Mouse (Mus musculus) heart, postnatal 0 days (tissue): ENCODE results near the gene Oit1. TPM values are rescaled to one million over a fixed set of nuclear protein-coding genes. Genes with fewer than 3 reads are reported as not detected.

Source experiments
- ATAC-seq: fragments of 200-750 bp; cut with Nextera tagmentation; 2 replicates; pipeline ENCODE4 v1.8.0; 2017; ENCODE audit warnings: low read depth, moderate number of reproducible peaks, moderate library complexity; ENCODE audit not compliant: insufficient read depth
- DNase-seq: peaks from one replicate; pipeline ENCODE4 v3.0.0-alpha.2; 2016; ENCODE audit warnings: low spot score
- H3K27ac ChIP-seq: fragments of 300-500 bp; sonication (generic); 2 replicates; pipeline ENCODE4 v1.5.1; 2014; ENCODE audit warnings: low read depth, mild to moderate bottlenecking
- H3K27me3 ChIP-seq: fragments of 300-500 bp; sonication (generic); 2 replicates; pipeline ENCODE4 v1.6.1; 2014; ENCODE audit warnings: low read length, mixed read lengths; ENCODE audit not compliant: control insufficient read depth, insufficient read depth
- H3K36me3 ChIP-seq: fragments of 300-500 bp; sonication (generic); replicated peaks from 2 replicates; pipeline ENCODE4 v1.6.1; 2014; ENCODE audit warnings: low read length, mixed read lengths; ENCODE audit not compliant: control insufficient read depth, insufficient read depth
- H3K4me1 ChIP-seq: fragments of 300-500 bp; sonication (generic); 2 replicates; pipeline ENCODE4 v1.6.1; 2014; ENCODE audit warnings: antibody characterized with exemption; ENCODE audit not compliant: control insufficient read depth, insufficient read depth
- H3K4me2 ChIP-seq: fragments of 300-500 bp; sonication (generic); 2 replicates; pipeline ENCODE4 v1.6.1; 2014; ENCODE audit warnings: low read depth, mild to moderate bottlenecking, low read length, moderate library complexity
- H3K4me3 ChIP-seq: fragments of 300-500 bp; sonication (generic); 2 replicates; pipeline ENCODE4 v1.5.1; 2014; ENCODE audit warnings: low read depth, low read length
- H3K9ac ChIP-seq: fragments of 300-500 bp; sonication (generic); replicated peaks from 2 replicates; pipeline ENCODE4 v1.6.1; 2014; ENCODE audit warnings: low read depth, low read length, mixed read lengths
- H3K9me3 ChIP-seq: fragments of 300-500 bp; sonication (generic); replicated peaks from 2 replicates; pipeline ENCODE4 v1.6.1; 2016; ENCODE audit warnings: low read length; ENCODE audit not compliant: control insufficient read depth
- CTCF ChIP-seq: IDR thresholded peaks from 2 replicates; pipeline ENCODE4 v1.5.1; 2016; ENCODE audit warnings: antibody characterized with exemption, control low read depth, low read depth
- EP300 ChIP-seq: IDR thresholded peaks from 2 replicates; pipeline ENCODE4 v1.6.1; 2016; ENCODE audit warnings: antibody characterized with exemption, low read depth
- WGBS: fragments of 180-500 bp; shearing (Covaris S2); extraction: QIAGEN DNeasy Blood & Tissue Kit; methylation state at CpG from one replicate; pipeline ENCODE4 v1.1.7; 2014; 5-methylcytosine and 5-hydroxymethylcytosine counted together
- polyA plus RNA-seq: library from polyadenylated mRNA; unstranded; fragments of >200 nt; fragmentation: Nextera tagmentation; extraction: Ambion mirVana; gene quantifications from 2 replicates; pipeline ENCODE4 v1.2.1, GENCODE M21; 2015
- total RNA-seq: library from RNA; depleted of rRNA; stranded (reverse); fragments of >200 nt; gene quantifications from 2 replicates; pipeline ENCODE4 v1.2.3, GENCODE M21; 2014; ENCODE audit warnings: low replicate concordance

Gene Oit1
- total and polyA plus RNA-seq, 2 experiments from 2014 or later = not detected

DNA sequence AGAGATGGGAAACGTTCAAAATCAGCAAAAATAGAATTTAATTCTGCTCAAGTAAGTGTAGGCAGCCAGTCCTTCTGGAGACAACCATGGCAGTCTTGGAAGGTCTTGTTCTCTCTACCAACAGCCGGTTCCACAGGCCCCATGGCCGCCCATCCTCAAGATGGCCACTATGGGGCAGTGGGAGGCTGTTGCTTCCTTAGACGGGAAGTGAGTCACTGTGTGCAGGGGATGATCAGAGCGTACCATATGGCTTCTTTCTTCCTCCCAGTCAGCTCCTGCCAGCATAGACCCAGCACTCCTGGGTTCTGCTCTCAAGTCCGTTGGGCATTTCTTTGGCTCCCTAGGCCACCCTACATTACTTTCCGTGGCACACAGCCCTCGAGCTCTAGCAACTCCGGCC is 29.6 kb downstream of the Oit1 start:
- Histone ChIP-seq H3K4me2 (no peak overlapping the region), H3K4me1 (no peaks in the 10 kb centered on the region), H3K27ac (no peak overlapping the region), H3K9me3 (no peaks in the 10 kb centered on the region), H3K4me3 (no peak overlapping the region), H3K9ac (no peak overlapping the region), H3K27me3 (no peaks in the 10 kb centered on the region), H3K36me3 (no peaks in the 10 kb centered on the region)
- 71% methylated on average over 9 of the region's 9 CpGs for WGBS
- DNase-seq = no peak
- no peak for TF ChIP-seq EP300
- no peak for TF ChIP-seq CTCF
- no peak for ATAC-seq

DNA sequence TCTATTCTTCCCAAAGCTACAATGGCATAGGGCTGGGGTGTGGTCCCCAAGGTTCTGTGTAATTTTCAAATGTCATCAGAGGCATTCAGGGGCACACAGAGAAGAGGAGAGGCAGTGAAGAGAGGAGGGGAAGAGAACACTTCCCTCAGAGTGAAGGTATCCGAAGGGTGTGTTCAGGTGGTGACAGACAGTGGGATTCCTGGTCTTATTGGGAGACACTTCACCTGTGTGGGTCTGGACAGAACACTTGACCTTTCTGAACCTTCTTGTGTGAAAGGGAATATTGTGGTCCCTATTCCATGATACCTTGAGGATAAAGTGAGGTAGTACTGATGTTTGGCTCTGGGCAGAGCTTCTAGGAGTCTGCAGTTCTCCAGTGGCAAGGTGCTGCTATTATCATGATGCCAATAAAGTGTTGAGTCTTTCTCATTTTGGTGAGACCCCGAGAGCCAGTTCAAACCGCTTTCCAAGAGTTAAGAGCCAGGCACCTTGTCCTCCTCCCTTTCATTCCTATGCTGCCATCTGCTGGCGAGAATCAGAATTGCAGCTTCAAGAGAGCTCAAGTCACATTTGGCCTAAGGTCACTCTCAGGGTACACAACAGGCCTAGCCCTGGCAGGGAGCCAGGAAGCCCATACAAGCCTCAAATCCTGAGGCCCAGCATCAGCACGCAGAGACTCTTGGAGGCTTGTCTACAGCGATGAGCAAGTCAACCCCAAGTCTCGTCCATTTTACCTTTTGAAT is 32.1 kb downstream of the Oit1 start:
- no peak overlapping the region for H3K27ac ChIP-seq
- no peaks in the 10 kb centered on the region for H3K27me3 ChIP-seq
- H3K4me2 ChIP-seq = no peak overlapping the region
- no peaks in the 10 kb centered on the region for H3K9me3 ChIP-seq
- no peak for TF ChIP-seq EP300
- peak; percentile 99 for TF ChIP-seq CTCF
- no peaks in the 10 kb centered on the region for H3K36me3 ChIP-seq
- 21% methylated on average over 7 of the region's 7 CpGs for WGBS
- DNase-seq (peak; percentile 67), ATAC-seq (no peak; the same call in 1 of the 2 replicates)
- peaks cover 11% of the 10 kb centered on the region; the same call in 1 of the 2 replicates for H3K4me1 ChIP-seq
- H3K9ac ChIP-seq = no peak overlapping the region
- H3K4me3 ChIP-seq = no peak overlapping the region

DNA sequence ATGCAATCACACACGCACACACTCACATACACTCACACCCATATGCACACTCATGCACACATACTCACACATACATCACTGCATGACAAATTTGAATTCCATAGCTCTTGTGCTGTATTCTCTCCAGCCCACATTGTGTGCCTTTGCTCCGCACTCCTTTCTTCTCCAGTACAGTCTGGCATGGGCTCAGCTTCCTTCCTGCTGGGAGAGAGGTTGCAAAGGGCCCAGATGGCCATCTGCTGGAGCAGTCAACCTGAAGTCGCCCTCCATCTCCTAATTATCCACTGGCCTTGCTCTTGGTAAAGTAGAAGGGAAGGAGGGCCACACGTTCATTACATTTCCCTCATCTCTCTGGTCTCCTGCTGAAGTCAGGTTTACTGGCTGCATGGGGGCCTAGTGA is 33.0 kb downstream of the Oit1 start:
- Histone ChIP-seq H3K9ac (no peak overlapping the region), H3K27ac (no peak overlapping the region), H3K4me3 (no peak overlapping the region), H3K4me1 (peaks cover 11% of the 10 kb centered on the region; the same call in 1 of the 2 replicates), H3K36me3 (no peaks in the 10 kb centered on the region), H3K9me3 (no peaks in the 10 kb centered on the region), H3K27me3 (no peaks in the 10 kb centered on the region), H3K4me2 (no peak overlapping the region)
- DNase-seq (no peak), ATAC-seq (no peak)
- WGBS = 78% methylated on average over 4 of the region's 4 CpGs
- TF ChIP-seq CTCF (no peak), EP300 (no peak)

DNA sequence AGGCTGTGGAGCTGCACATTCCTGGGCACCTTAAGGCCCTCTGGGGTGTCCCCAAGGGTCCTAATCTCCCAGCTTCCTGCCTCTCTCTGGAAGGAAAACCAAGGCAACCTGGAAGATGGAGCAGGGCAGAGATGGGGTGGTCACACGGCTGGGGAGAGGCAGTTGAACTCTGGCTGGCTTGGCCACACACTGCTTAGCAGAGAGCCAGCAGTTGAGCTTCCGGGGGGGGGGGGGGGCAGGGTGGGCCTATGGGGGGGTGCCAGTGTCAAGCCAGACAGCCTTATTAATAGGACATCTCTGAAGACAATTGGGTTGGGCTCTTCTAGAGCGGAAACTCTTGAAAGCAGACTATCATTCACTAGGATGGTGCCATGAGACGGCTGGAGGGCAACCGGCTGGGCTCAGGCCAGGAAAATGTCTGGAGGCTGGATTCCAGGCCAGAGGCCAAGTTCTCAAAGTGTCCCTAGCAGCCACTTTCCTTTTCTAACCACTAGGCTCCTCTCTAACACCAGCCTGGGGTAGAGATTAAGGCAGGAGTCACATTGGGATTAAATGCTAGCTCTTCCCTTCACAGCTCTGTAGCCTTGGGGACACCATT is 35.9 kb downstream of the Oit1 start:
- WGBS = 22% methylated on average over 5 of the region's 5 CpGs
- DNase-seq = peak; percentile 56
- ATAC-seq = peak; percentile 79

DNA sequence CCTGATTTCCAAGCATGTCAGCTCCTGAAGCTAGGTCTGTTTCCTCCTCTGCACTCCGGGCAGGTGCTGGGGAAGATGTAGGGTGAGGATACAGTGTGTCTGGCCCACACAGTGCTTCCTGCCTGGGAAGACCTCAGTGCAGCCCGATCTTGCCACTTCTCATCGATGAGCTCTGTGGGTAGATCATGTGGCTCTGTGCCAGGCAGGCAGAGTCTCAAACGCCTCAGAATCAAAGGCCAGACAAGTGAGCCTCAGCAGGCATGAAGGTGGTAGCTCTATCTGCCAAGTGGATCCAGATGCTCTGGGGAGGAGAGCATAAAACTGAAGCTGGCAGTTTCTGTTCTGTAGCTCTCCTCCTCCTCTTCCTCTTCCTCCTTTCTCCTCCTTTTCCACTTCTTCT is 38.3 kb downstream of the Oit1 start:
- Histone ChIP-seq H3K4me3 (no peak overlapping the region), H3K9me3 (no peaks in the 10 kb centered on the region), H3K27me3 (no peaks in the 10 kb centered on the region), H3K9ac (no peak overlapping the region), H3K4me2 (no peak overlapping the region), H3K4me1 (peaks cover 11% of the 10 kb centered on the region; the same call in 1 of the 2 replicates), H3K36me3 (no peaks in the 10 kb centered on the region), H3K27ac (no peak overlapping the region)
- no peak for TF ChIP-seq CTCF
- no peak for TF ChIP-seq EP300
- ATAC-seq (no peak), DNase-seq (no peak)
- 47% methylated on average over 4 of the region's 4 CpGs for WGBS

More for the DNA sequence above, 35.9 kb downstream of the Oit1 start:
- Histone ChIP-seq H3K9me3 (no peaks in the 10 kb centered on the region), H3K4me1 (peaks cover 11% of the 10 kb centered on the region; the same call in 1 of the 2 replicates), H3K36me3 (no peaks in the 10 kb centered on the region), H3K27me3 (no peaks in the 10 kb centered on the region), H3K27ac (no peak overlapping the region), H3K4me2 (no peak overlapping the region), H3K4me3 (no peak overlapping the region), H3K9ac (no peak overlapping the region)
- TF ChIP-seq EP300 (no peak), CTCF (no peak; the same call in 1 of the 2 replicates)
